Mouse (Mus musculus) hindbrain, embryonic 10.5 days (tissue): ENCODE data around the gene Ifi47. TPM values are rescaled to one million over a fixed set of nuclear protein-coding genes. Genes with fewer than 3 reads are reported as not detected.

Experiments used
- DNase-seq: peaks from one replicate; pipeline ENCODE4 v3.0.0-alpha.2; 2017; ENCODE audit warnings: low spot score
- H3K27ac ChIP-seq: fragments of 300-500 bp; sonication (generic); 2 replicates; pipeline ENCODE4 v1.5.1; 2016; ENCODE audit warnings: mild to moderate bottlenecking, moderate library complexity
- H3K27me3 ChIP-seq: fragments of 300-500 bp; sonication (generic); 2 replicates; pipeline ENCODE4 v1.6.1; 2016; ENCODE audit warnings: mild to moderate bottlenecking; ENCODE audit not compliant: poor library complexity, insufficient read depth, severe bottlenecking
- H3K36me3 ChIP-seq: fragments of 300-500 bp; sonication (generic); 2 replicates; pipeline ENCODE4 v1.6.1; 2016; ENCODE audit warnings: mild to moderate bottlenecking, moderate library complexity
- H3K4me1 ChIP-seq: fragments of 300-500 bp; sonication (generic); replicated peaks from 2 replicates; pipeline ENCODE4 v1.6.1; 2016; ENCODE audit warnings: mild to moderate bottlenecking
- H3K4me3 ChIP-seq: fragments of 300-500 bp; sonication (generic); 2 replicates; pipeline ENCODE4 v1.5.1; 2016; ENCODE audit warnings: mild to moderate bottlenecking, moderate library complexity
- H3K9me3 ChIP-seq: fragments of 300-500 bp; sonication (generic); 2 replicates; pipeline ENCODE4 v1.6.1; 2016; ENCODE audit warnings: mild to moderate bottlenecking, moderate library complexity
- WGBS: fragments of 180-500 bp; shearing (Covaris S2); methylation state at CpG from one replicate; pipeline ENCODE4 v1.1.7; 2016; 5-methylcytosine and 5-hydroxymethylcytosine counted together
- polyA plus RNA-seq: library from polyadenylated mRNA; unstranded; fragments of >200 nt; fragmentation: Nextera tagmentation; extraction: Ambion mirVana; gene quantifications from 2 replicates; pipeline ENCODE4 v1.2.1, GENCODE M21; 2016

The Ifi47 gene
- polyA plus RNA-seq, 1 experiment from 2014 or later = 0.73 TPM

GRCm38 (mm10) chr11:49119635-49120034 lies 43.2 kb downstream of the Ifi47 start:
- Histone ChIP-seq H3K27ac (no peak overlapping the region), H3K4me1 (no peaks in the 10 kb centered on the region), H3K9me3 (no peaks in the 10 kb centered on the region), H3K27me3 (no peaks in the 10 kb centered on the region), H3K4me3 (no peak overlapping the region), H3K36me3 (no peaks in the 10 kb centered on the region)
- 86% methylated on average over 3 of the region's 3 CpGs for WGBS
- no peak for DNase-seq

GRCm38 (mm10) chr11:49124169-49124568 lies 47.8 kb downstream of the Ifi47 start:
- no peak for DNase-seq
- H3K9me3 ChIP-seq = no peaks in the 10 kb centered on the region
- H3K36me3 ChIP-seq = no peaks in the 10 kb centered on the region
- 83% methylated on average over 2 of the region's 2 CpGs for WGBS
- no peak overlapping the region for H3K4me3 ChIP-seq
- no peaks in the 10 kb centered on the region for H3K4me1 ChIP-seq
- no peaks in the 10 kb centered on the region for H3K27me3 ChIP-seq
- H3K27ac ChIP-seq = no peak overlapping the region

GRCm38 (mm10) chr11:49141974-49142373 lies 65.6 kb downstream of the Ifi47 start, which contains the start of gene Olfr1395:
Olfr1395 (plus strand) TSS chr11:49142274.
- no peak for DNase-seq
- Histone ChIP-seq H3K36me3 (no peaks in the 10 kb centered on the region), H3K4me1 (no peaks in the 10 kb centered on the region), H3K27me3 (no peaks in the 10 kb centered on the region), H3K27ac (no peak within 1 kb of the TSS), H3K9me3 (no peaks in the 10 kb centered on the region), H3K4me3 (no peak within 1 kb of the TSS)
- WGBS = 95% methylated on average over 6 of the region's 6 CpGs

Other genes starting within 250 kb of the Ifi47 start
- gene Gm12184, start 249.9 kb upstream of the Ifi47 start, polyA plus RNA-seq = 3.5 and 4.7 TPM in 2 replicates
- gene Irgm1, start 204.9 kb upstream of the Ifi47 start, polyA plus RNA-seq = 1.8 and 2.4 TPM in 2 replicates
- gene Gm5431, start 174.4 kb upstream of the Ifi47 start, polyA plus RNA-seq = 0.12 TPM in 1 of 2 replicates, not detected in the other
- 1.8 and 2.0 TPM in 2 replicates for gene Psme2b, start 130.4 kb upstream of the Ifi47 start, polyA plus RNA-seq
- gene Olfr56, start 97.7 kb upstream of the Ifi47 start, polyA plus RNA-seq = not detected in 2 replicates
- gene 9930111J21Rik1, start 97.2 kb upstream of the Ifi47 start, polyA plus RNA-seq = 0.04 and 0.10 TPM in 2 replicates
- not detected in 2 replicates for gene Gm12185, start 84.4 kb upstream of the Ifi47 start, polyA plus RNA-seq
- not detected in 2 replicates for gene Tgtp1, start 82.4 kb upstream of the Ifi47 start, polyA plus RNA-seq
- 0.09 and 0.17 TPM in 2 replicates for gene 9930111J21Rik2, start 25.3 kb upstream of the Ifi47 start, polyA plus RNA-seq
- gene Tgtp2, start 12.4 kb upstream of the Ifi47 start, polyA plus RNA-seq = not detected in 2 replicates
- not detected in 2 replicates for gene Olfr1396, start 38.3 kb downstream of the Ifi47 start, polyA plus RNA-seq
- gene Olfr1395, start 65.7 kb downstream of the Ifi47 start, polyA plus RNA-seq = not detected in 2 replicates
- gene Olfr1394, start 77.8 kb downstream of the Ifi47 start, polyA plus RNA-seq = not detected in 2 replicates
- 0.22 TPM in 1 of 2 replicates, not detected in the other for gene Btnl9, start 110.6 kb downstream of the Ifi47 start, polyA plus RNA-seq
- 28.7 and 43.2 TPM in 2 replicates for gene Zfp62, start 126.7 kb downstream of the Ifi47 start, polyA plus RNA-seq
- 39.9 and 43.2 TPM in 2 replicates for gene Mgat1, start 167.6 kb downstream of the Ifi47 start, polyA plus RNA-seq
- not detected in 2 replicates for gene Olfr1393, start 201.7 kb downstream of the Ifi47 start, polyA plus RNA-seq
- gene Olfr1392, start 208.7 kb downstream of the Ifi47 start, polyA plus RNA-seq = 0.10 TPM in 1 of 2 replicates, not detected in the other
- not detected in 2 replicates for gene Olfr10, start 228.2 kb downstream of the Ifi47 start, polyA plus RNA-seq
- gene Olfr1391, start 246.2 kb downstream of the Ifi47 start, polyA plus RNA-seq = not detected in 2 replicates